Mouse (Mus musculus) stomach, postnatal 0 days (tissue): ENCODE results near the gene Adrb1. TPM values are rescaled to one million over a fixed set of nuclear protein-coding genes. Genes with fewer than 3 reads are reported as not detected.

Experiments
- ATAC-seq: fragments of 200-750 bp; cut with Nextera tagmentation; 2 replicates; pipeline ENCODE4 v1.8.0; 2017; ENCODE audit not compliant: low FRiP score, low TSS enrichment
- DNase-seq: peaks from one replicate; pipeline ENCODE4 v3.0.0-alpha.2; 2016; ENCODE audit warnings: low spot score
- H3K27ac ChIP-seq: fragments of 300-500 bp; sonication (generic); replicated peaks from 2 replicates; pipeline ENCODE4 v1.5.1; 2014; ENCODE audit warnings: mild to moderate bottlenecking, control low read depth
- H3K27me3 ChIP-seq: fragments of 300-500 bp; sonication (generic); 2 replicates; pipeline ENCODE4 v1.6.1; 2014; ENCODE audit warnings: low read length; ENCODE audit not compliant: control insufficient read depth, insufficient read depth
- H3K36me3 ChIP-seq: fragments of 300-500 bp; sonication (generic); 2 replicates; pipeline ENCODE4 v1.6.1; 2014; ENCODE audit warnings: low read length, mixed read lengths; ENCODE audit not compliant: control insufficient read depth, insufficient read depth
- H3K4me1 ChIP-seq: fragments of 300-500 bp; sonication (generic); replicated peaks from 2 replicates; pipeline ENCODE4 v1.6.1; 2014; ENCODE audit warnings: antibody characterized with exemption; ENCODE audit not compliant: control insufficient read depth, insufficient read depth
- H3K4me2 ChIP-seq: fragments of 300-500 bp; sonication (generic); replicated peaks from 2 replicates; pipeline ENCODE4 v1.6.1; 2014; ENCODE audit warnings: low read depth, mild to moderate bottlenecking, control low read depth, moderate library complexity
- H3K4me3 ChIP-seq: fragments of 300-500 bp; sonication (generic); 2 replicates; pipeline ENCODE4 v1.5.1; 2014; ENCODE audit warnings: low read depth, low read length, control low read depth
- H3K9ac ChIP-seq: fragments of 300-500 bp; sonication (generic); 2 replicates; pipeline ENCODE4 v1.6.1; 2014; ENCODE audit warnings: mild to moderate bottlenecking, low read length, control low read depth, mixed read lengths
- H3K9me3 ChIP-seq: fragments of 300-500 bp; sonication (generic); 2 replicates; pipeline ENCODE4 v1.6.1; 2016; ENCODE audit warnings: low read length; ENCODE audit not compliant: control insufficient read depth
- CTCF ChIP-seq: IDR thresholded peaks from 2 replicates; pipeline ENCODE4 v1.5.1; 2016; ENCODE audit warnings: antibody characterized with exemption, low read depth, mild to moderate bottlenecking, moderate library complexity
- EP300 ChIP-seq: optimal IDR thresholded peaks from 2 replicates; pipeline ENCODE3; 2016; ENCODE audit warnings: antibody characterized with exemption
- whole genome bisulfite sequencing: fragments of 180-500 bp; shearing (Covaris S2); extraction: QIAGEN DNeasy Blood & Tissue Kit; methylation state at CpG from one replicate; pipeline ENCODE4 v1.1.7; 2014; 5-methylcytosine and 5-hydroxymethylcytosine counted together
- polyA plus RNA-seq: library from polyadenylated mRNA; unstranded; fragments of >200 nt; fragmentation: Nextera tagmentation; extraction: Ambion mirVana; gene quantifications from 2 replicates; pipeline ENCODE4 v1.2.1, GENCODE M21; 2015

Gene Adrb1
- polyA plus RNA-seq, 1 experiment from 2014 or later: 0.45 TPM

DNA sequence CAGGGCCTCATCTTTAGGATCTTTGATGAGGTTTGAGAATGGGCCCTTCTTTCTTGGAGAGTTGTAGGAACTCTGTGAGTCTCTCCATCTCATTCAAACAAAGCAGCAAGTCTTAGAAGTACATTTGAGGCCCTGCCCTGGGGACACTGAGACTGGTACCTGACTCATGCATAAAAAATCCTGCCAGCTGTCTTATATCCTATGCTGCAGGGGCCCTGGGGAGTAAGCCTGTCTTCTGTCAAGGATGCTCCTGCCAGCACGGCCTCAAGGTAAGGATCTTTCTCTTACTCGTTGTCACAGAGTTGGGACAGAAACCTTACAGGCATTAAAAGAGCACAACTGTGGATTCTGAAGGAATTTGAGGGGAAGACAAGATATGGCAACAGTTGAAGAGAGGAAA, 13.2 kb upstream of the Adrb1 start:
- no peak overlapping the region for H3K9ac ChIP-seq
- DNase-seq (no peak), ATAC-seq (no peak)
- H3K27ac ChIP-seq: no peak overlapping the region
- H3K4me3 ChIP-seq: no peak overlapping the region
- TF ChIP-seq CTCF (no peak), EP300 (no peak)
- peaks cover 2% of the 10 kb centered on the region for H3K4me1 ChIP-seq
- no peaks in the 10 kb centered on the region for H3K36me3 ChIP-seq
- no peaks in the 10 kb centered on the region for H3K9me3 ChIP-seq
- H3K4me2 ChIP-seq: no peak overlapping the region
- 33% methylated on average over 2 of the region's 2 CpGs for WGBS
- H3K27me3 ChIP-seq: no peaks in the 10 kb centered on the region

- Histone ChIP-seq H3K27me3 (no peaks in the 10 kb centered on the region), H3K4me3 (no peak overlapping the region), H3K4me1 (peaks cover 1% of the 10 kb centered on the region), H3K9ac (no peak overlapping the region), H3K4me2 (no peak overlapping the region), H3K36me3 (no peaks in the 10 kb centered on the region), H3K9me3 (no peaks in the 10 kb centered on the region), H3K27ac (no peak overlapping the region)
- TF ChIP-seq CTCF: no peak
- TF ChIP-seq EP300: no peak
- DNase-seq (no peak), ATAC-seq (no peak)
- 61% methylated on average over 17 of the region's 17 CpGs for WGBS
These were observed 11.7 kb upstream of the Adrb1 start for GRCm38 (mm10) chr19:56710131-56710905.

DNA sequence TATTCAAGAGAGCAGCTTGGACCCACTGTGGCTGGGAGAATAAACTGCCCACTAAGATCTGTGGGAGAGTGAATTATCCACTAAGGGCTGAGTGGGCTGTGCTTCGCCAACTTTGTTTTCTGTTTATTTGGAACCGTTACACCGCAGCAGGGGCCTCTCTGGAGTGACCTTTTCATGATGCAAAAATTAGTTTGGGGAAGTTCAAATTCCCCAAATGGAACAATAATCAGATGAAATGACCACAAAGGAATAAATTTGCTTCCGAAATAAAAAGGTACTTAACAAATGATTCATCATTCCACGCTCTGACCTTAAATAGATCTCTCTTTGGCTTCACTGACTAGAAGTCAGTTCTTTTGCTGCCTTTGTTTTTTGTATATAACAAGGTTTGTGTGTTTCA, 8.4 kb upstream of the Adrb1 start:
- no peak overlapping the region for H3K9ac ChIP-seq
- DNase-seq: no peak
- WGBS: 90% methylated on average over 5 of the region's 5 CpGs
- H3K27ac ChIP-seq: no peak overlapping the region
- no peak for ATAC-seq
- no peak for TF ChIP-seq CTCF
- TF ChIP-seq EP300: no peak
- H3K4me1 ChIP-seq: no peaks in the 10 kb centered on the region; the same call in none of the 2 replicates
- no peaks in the 10 kb centered on the region for H3K36me3 ChIP-seq
- H3K9me3 ChIP-seq: no peaks in the 10 kb centered on the region
- H3K4me3 ChIP-seq: no peak overlapping the region
- no peak overlapping the region for H3K4me2 ChIP-seq
- H3K27me3 ChIP-seq: no peaks in the 10 kb centered on the region

GRCm38 (mm10) chr19:56714661-56715170, 7.3 kb upstream of the Adrb1 start:
- ATAC-seq (no peak), DNase-seq (no peak)
- Histone ChIP-seq H3K4me3 (no peak overlapping the region), H3K36me3 (no peaks in the 10 kb centered on the region), H3K27ac (no peak overlapping the region), H3K4me2 (no peak overlapping the region), H3K9ac (no peak overlapping the region), H3K27me3 (no peaks in the 10 kb centered on the region), H3K4me1 (no peaks in the 10 kb centered on the region; the same call in none of the 2 replicates), H3K9me3 (no peaks in the 10 kb centered on the region)
- 50% methylated on average over 4 of the region's 4 CpGs for WGBS
- no peak for TF ChIP-seq EP300
- TF ChIP-seq CTCF: no peak

DNA sequence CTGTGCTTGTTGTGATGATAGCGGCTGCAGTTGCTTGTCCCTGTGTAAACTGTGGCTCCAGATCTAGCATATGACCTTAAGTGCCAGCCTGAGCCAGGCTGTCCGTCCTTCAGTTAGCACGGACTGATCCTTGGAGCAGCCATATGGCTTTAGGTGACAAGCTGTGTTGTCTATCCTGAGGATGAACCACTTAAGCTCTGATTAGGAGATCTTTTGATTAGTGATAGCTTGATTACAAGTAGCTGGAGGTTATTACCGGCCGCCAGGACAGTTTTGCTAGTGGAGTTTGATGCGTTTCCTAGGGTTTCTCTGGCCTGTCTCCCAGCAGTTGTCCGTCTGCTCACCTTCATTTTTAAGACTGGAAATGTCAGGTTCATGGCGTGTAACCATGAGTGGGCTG, 4.0 kb upstream of the Adrb1 start:
- peaks cover 7% of the 10 kb centered on the region for H3K4me1 ChIP-seq
- no peak overlapping the region for H3K27ac ChIP-seq
- 80% methylated on average over 8 of the region's 8 CpGs for WGBS
- H3K4me2 ChIP-seq: no peak overlapping the region
- H3K9ac ChIP-seq: no peak overlapping the region
- 0 out of 2 replicates have a peak, but pooled peaks cover 6% of the 10 kb centered on the region for H3K27me3 ChIP-seq
- no peak overlapping the region for H3K4me3 ChIP-seq
- H3K9me3 ChIP-seq: no peaks in the 10 kb centered on the region
- DNase-seq (no peak), ATAC-seq (no peak)
- TF ChIP-seq CTCF (no peak), EP300 (no peak)
- no peaks in the 10 kb centered on the region for H3K36me3 ChIP-seq

- ATAC-seq: no peak
- peak overlapping the region; percentile 90 for H3K4me2 ChIP-seq
- peaks cover 8% of the 10 kb centered on the region for H3K4me1 ChIP-seq
- no peak for TF ChIP-seq EP300
- TF ChIP-seq CTCF: no peak
- peak overlapping the region; percentile 50; the same call in 1 of the 2 replicates for H3K4me3 ChIP-seq
- no peaks in the 10 kb centered on the region for H3K36me3 ChIP-seq
- H3K27me3 ChIP-seq: 0 out of 2 replicates have a peak, but pooled peaks cover 6% of the 10 kb centered on the region
- H3K9me3 ChIP-seq: no peaks in the 10 kb centered on the region
- no peak for DNase-seq
- 33% methylated on average over 13 of the region's 13 CpGs for WGBS
- no peak overlapping the region for H3K9ac ChIP-seq
- H3K27ac ChIP-seq: no peak overlapping the region
These were observed 1.1 kb upstream of the Adrb1 start for GRCm38 (mm10) chr19:56720882-56721281.
